Mouse (Mus musculus): ENCODE measurements at regions not wholly inside any gene's neighbourhood (a gene's known extent, or its start where the extent isn't known, plus 50 kb on each side); places are given as distances from the start of the nearest gene placed in this dataset.

GRCm38 (mm10) chr1:167905424-167905823, 216.4 kb downstream of the Lmx1a start:
- H3K4me3 ChIP-seq (ENCODE audit: low read depth, low read length): no peak overlapping the region
- no peaks in the 10 kb centered on the region for H3K36me3 ChIP-seq (ENCODE audit: control insufficient read depth, insufficient read depth, low read length)
- WGBS: 40% methylated on average over 3 of the region's 3 CpGs
- DNase-seq (ENCODE audit: low spot score): peak; percentile 55
- no peaks in the 10 kb centered on the region for H3K4me1 ChIP-seq (ENCODE audit: control insufficient read depth, insufficient read depth, low read length)
- no peaks in the 10 kb centered on the region for H3K9me3 ChIP-seq (replicated peaks; ENCODE audit: control insufficient read depth, low read length)
- no peak overlapping the region for H3K27ac ChIP-seq (ENCODE audit: low read depth, low read length)
- no peak overlapping the region for H3K9ac ChIP-seq (ENCODE audit: low read length)
- no peak overlapping the region for H3K4me2 ChIP-seq (ENCODE audit: low read length)
- peak; percentile 58 for ATAC-seq
- H3K27me3 ChIP-seq (replicated peaks; ENCODE audit: control insufficient read depth, insufficient read depth, low read length): no peaks in the 10 kb centered on the region

- Histone ChIP-seq H3K9me3 (replicated peaks; ENCODE audit: control insufficient read depth, low read length) (no peaks in the 10 kb centered on the region), H3K27me3 (replicated peaks; ENCODE audit: control insufficient read depth, insufficient read depth, low read length) (no peaks in the 10 kb centered on the region), H3K9ac (ENCODE audit: low read length) (no peak overlapping the region), H3K27ac (ENCODE audit: low read depth, low read length) (no peak overlapping the region), H3K36me3 (ENCODE audit: control insufficient read depth, insufficient read depth, low read length) (no peaks in the 10 kb centered on the region), H3K4me2 (ENCODE audit: low read length) (no peak overlapping the region), H3K4me3 (ENCODE audit: low read depth, low read length) (no peak overlapping the region), H3K4me1 (ENCODE audit: control insufficient read depth, insufficient read depth, low read length) (no peaks in the 10 kb centered on the region)
- WGBS: 87% methylated on average over 3 of the region's 3 CpGs
- ATAC-seq (no peak), DNase-seq (ENCODE audit: low spot score) (no peak)
Measured at GRCm38 (mm10) chr1:167912074-167912473, 223.0 kb downstream of the Lmx1a start.

GRCm38 (mm10) chr1:167914982-167915561, 226.0 kb downstream of the Lmx1a start:
- ATAC-seq (peak; percentile 77), DNase-seq (ENCODE audit: low spot score) (peak; percentile 94)
- Histone ChIP-seq H3K4me3 (ENCODE audit: low read depth, low read length) (no peak overlapping the region), H3K9me3 (replicated peaks; ENCODE audit: control insufficient read depth, low read length) (no peaks in the 10 kb centered on the region; the same call in 1 of the 2 replicates), H3K36me3 (ENCODE audit: control insufficient read depth, insufficient read depth, low read length) (no peaks in the 10 kb centered on the region), H3K9ac (ENCODE audit: low read length) (no peak overlapping the region), H3K4me2 (ENCODE audit: low read length) (no peak overlapping the region), H3K4me1 (ENCODE audit: control insufficient read depth, insufficient read depth, low read length) (no peaks in the 10 kb centered on the region), H3K27ac (ENCODE audit: low read depth, low read length) (no peak overlapping the region), H3K27me3 (replicated peaks; ENCODE audit: control insufficient read depth, insufficient read depth, low read length) (no peaks in the 10 kb centered on the region)
- 31% methylated on average over 7 of the region's 7 CpGs for WGBS

GRCm38 (mm10) chr1:167915578-167916275, 226.7 kb downstream of the Lmx1a start:
- H3K27me3 ChIP-seq (replicated peaks; ENCODE audit: control insufficient read depth, insufficient read depth, low read length): no peaks in the 10 kb centered on the region
- DNase-seq (ENCODE audit: low spot score) (no peak), ATAC-seq (peak; percentile 50)
- no peaks in the 10 kb centered on the region for H3K36me3 ChIP-seq (ENCODE audit: control insufficient read depth, insufficient read depth, low read length)
- H3K27ac ChIP-seq (ENCODE audit: low read depth, low read length): no peak overlapping the region
- H3K4me2 ChIP-seq (ENCODE audit: low read length): no peak overlapping the region
- WGBS: 69% methylated on average over 6 of the region's 6 CpGs
- no peak overlapping the region for H3K9ac ChIP-seq (ENCODE audit: low read length)
- no peaks in the 10 kb centered on the region for H3K4me1 ChIP-seq (ENCODE audit: control insufficient read depth, insufficient read depth, low read length)
- no peak overlapping the region for H3K4me3 ChIP-seq (ENCODE audit: low read depth, low read length)
- no peaks in the 10 kb centered on the region; the same call in 1 of the 2 replicates for H3K9me3 ChIP-seq (replicated peaks; ENCODE audit: control insufficient read depth, low read length)

GRCm38 (mm10) chr1:167922917-167923316, 233.9 kb downstream of the Lmx1a start:
- Histone ChIP-seq H3K4me1 (ENCODE audit: control insufficient read depth, insufficient read depth, low read length) (no peaks in the 10 kb centered on the region), H3K9me3 (replicated peaks; ENCODE audit: control insufficient read depth, low read length) (no peaks in the 10 kb centered on the region; the same call in 1 of the 2 replicates), H3K4me3 (ENCODE audit: low read depth, low read length) (no peak overlapping the region), H3K27me3 (replicated peaks; ENCODE audit: control insufficient read depth, insufficient read depth, low read length) (no peaks in the 10 kb centered on the region), H3K27ac (ENCODE audit: low read depth, low read length) (no peak overlapping the region), H3K4me2 (ENCODE audit: low read length) (no peak overlapping the region), H3K36me3 (ENCODE audit: control insufficient read depth, insufficient read depth, low read length) (no peaks in the 10 kb centered on the region), H3K9ac (ENCODE audit: low read length) (no peak overlapping the region)
- DNase-seq (ENCODE audit: low spot score): no peak
- no peak for ATAC-seq
- WGBS: 89% methylated on average over 7 of the region's 7 CpGs

GRCm38 (mm10) chr1:167928060-167928467, 239.0 kb downstream of the Lmx1a start:
- Histone ChIP-seq H3K9me3 (replicated peaks; ENCODE audit: control insufficient read depth, low read length) (no peaks in the 10 kb centered on the region), H3K4me2 (ENCODE audit: low read length) (no peak overlapping the region), H3K9ac (ENCODE audit: low read length) (no peak overlapping the region), H3K27me3 (replicated peaks; ENCODE audit: control insufficient read depth, insufficient read depth, low read length) (no peaks in the 10 kb centered on the region), H3K4me3 (ENCODE audit: low read depth, low read length) (no peak overlapping the region), H3K4me1 (ENCODE audit: control insufficient read depth, insufficient read depth, low read length) (peaks cover 5% of the 10 kb centered on the region), H3K27ac (ENCODE audit: low read depth, low read length) (no peak overlapping the region), H3K36me3 (ENCODE audit: control insufficient read depth, insufficient read depth, low read length) (no peaks in the 10 kb centered on the region)
- 10% methylated on average over 4 of the region's 4 CpGs for WGBS
- ATAC-seq (peak; percentile 50; the same call in 1 of the 2 replicates), DNase-seq (ENCODE audit: low spot score) (peak; percentile 52)

- Histone ChIP-seq H3K9ac (ENCODE audit: low read length) (peak overlapping the region; percentile 47), H3K27me3 (replicated peaks; ENCODE audit: control insufficient read depth, insufficient read depth, low read length) (no peaks in the 10 kb centered on the region), H3K4me2 (ENCODE audit: low read length) (peak overlapping the region; percentile 64), H3K4me1 (ENCODE audit: control insufficient read depth, insufficient read depth, low read length) (peaks cover 5% of the 10 kb centered on the region), H3K36me3 (ENCODE audit: control insufficient read depth, insufficient read depth, low read length) (no peaks in the 10 kb centered on the region), H3K27ac (ENCODE audit: low read depth, low read length) (no peak overlapping the region), H3K9me3 (replicated peaks; ENCODE audit: control insufficient read depth, low read length) (no peaks in the 10 kb centered on the region), H3K4me3 (ENCODE audit: low read depth, low read length) (peak overlapping the region; percentile 25)
- ATAC-seq (peak; percentile 73; the same call in 1 of the 2 replicates), DNase-seq (ENCODE audit: low spot score) (peak; percentile 74)
- WGBS: under 1% methylated on average over 28 of the region's 28 CpGs
Measured at GRCm38 (mm10) chr1:167929729-167930341, 240.8 kb downstream of the Lmx1a start.

- ATAC-seq (peak; percentile 36; the same call in 1 of the 2 replicates), DNase-seq (ENCODE audit: low spot score) (peak; percentile 84)
Measured at GRCm38 (mm10) chr1:167932088-167932487, 243.1 kb downstream of the Lmx1a start.

GRCm38 (mm10) chr1:167936726-167937125, 247.7 kb downstream of the Lmx1a start:
- H3K4me3 ChIP-seq (ENCODE audit: low read depth, low read length): no peak overlapping the region
- H3K27ac ChIP-seq (ENCODE audit: low read depth, low read length): no peak overlapping the region
- no peak overlapping the region for H3K9ac ChIP-seq (ENCODE audit: low read length)
- H3K27me3 ChIP-seq (replicated peaks; ENCODE audit: control insufficient read depth, insufficient read depth, low read length): no peaks in the 10 kb centered on the region
- no peaks in the 10 kb centered on the region for H3K36me3 ChIP-seq (ENCODE audit: control insufficient read depth, insufficient read depth, low read length)
- WGBS: 85% methylated on average over 4 of the region's 4 CpGs
- no peak for DNase-seq (ENCODE audit: low spot score)
- H3K4me2 ChIP-seq (ENCODE audit: low read length): no peak overlapping the region
- ATAC-seq: no peak
- no peaks in the 10 kb centered on the region for H3K4me1 ChIP-seq (ENCODE audit: control insufficient read depth, insufficient read depth, low read length)
- no peaks in the 10 kb centered on the region for H3K9me3 ChIP-seq (replicated peaks; ENCODE audit: control insufficient read depth, low read length)

More at GRCm38 (mm10) chr1:167932088-167932487, 243.1 kb downstream of the Lmx1a start:
- Histone ChIP-seq H3K4me2 (ENCODE audit: low read length) (no peak overlapping the region), H3K36me3 (ENCODE audit: control insufficient read depth, insufficient read depth, low read length) (no peaks in the 10 kb centered on the region), H3K4me3 (ENCODE audit: low read depth, low read length) (no peak overlapping the region), H3K27ac (ENCODE audit: low read depth, low read length) (no peak overlapping the region), H3K9me3 (replicated peaks; ENCODE audit: control insufficient read depth, low read length) (no peaks in the 10 kb centered on the region), H3K4me1 (ENCODE audit: control insufficient read depth, insufficient read depth, low read length) (peaks cover 5% of the 10 kb centered on the region), H3K27me3 (replicated peaks; ENCODE audit: control insufficient read depth, insufficient read depth, low read length) (no peaks in the 10 kb centered on the region), H3K9ac (ENCODE audit: low read length) (no peak overlapping the region)
- WGBS: 39% methylated on average over 2 of the region's 2 CpGs

Measured in forebrain, embryonic 14.5 days (tissue).